Mouse (Mus musculus) hindbrain, embryonic 14.5 days (tissue): ENCODE data around the gene Ppard. TPM values are rescaled to one million over a fixed set of nuclear protein-coding genes. Genes with fewer than 3 reads are reported as not detected.

Source experiments
- ATAC-seq: fragments of 200-750 bp; cut with Nextera tagmentation; 2 replicates; pipeline ENCODE4 v1.8.0; 2017; ENCODE audit warnings: moderate number of reproducible peaks, mild to moderate bottlenecking, moderate TSS enrichment, moderate library complexity; ENCODE audit not compliant: low FRiP score
- DNase-seq: peaks from one replicate; pipeline ENCODE4 v3.0.0-alpha.2; 2015; ENCODE audit warnings: low spot score
- H3K27ac ChIP-seq: fragments of 300-500 bp; sonication (generic); 2 replicates; pipeline ENCODE4 v1.5.1; 2014; ENCODE audit warnings: mild to moderate bottlenecking, moderate library complexity
- H3K27me3 ChIP-seq: fragments of 300-500 bp; sonication (generic); 2 replicates; pipeline ENCODE4 v1.6.1; 2014; ENCODE audit warnings: mild to moderate bottlenecking, low read length, mixed read lengths; ENCODE audit not compliant: control insufficient read depth, insufficient read depth
- H3K36me3 ChIP-seq: fragments of 300-500 bp; sonication (generic); replicated peaks from 2 replicates; pipeline ENCODE4 v1.6.1; 2014; ENCODE audit not compliant: control insufficient read depth, insufficient read depth
- H3K4me1 ChIP-seq: fragments of 300-500 bp; sonication (generic); replicated peaks from 2 replicates; pipeline ENCODE4 v1.6.1; 2014; ENCODE audit warnings: antibody characterized with exemption, low read length, mixed read lengths; ENCODE audit not compliant: control insufficient read depth, insufficient read depth
- H3K4me2 ChIP-seq: fragments of 300-500 bp; sonication (generic); replicated peaks from 2 replicates; pipeline ENCODE4 v1.6.1; 2014; ENCODE audit warnings: mild to moderate bottlenecking, moderate library complexity
- H3K4me3 ChIP-seq: fragments of 300-500 bp; sonication (generic); replicated peaks from 2 replicates; pipeline ENCODE4 v1.5.1; 2014; ENCODE audit warnings: mild to moderate bottlenecking, low read length
- H3K9ac ChIP-seq: fragments of 300-500 bp; sonication (generic); 2 replicates; pipeline ENCODE4 v1.6.1; 2014
- H3K9me3 ChIP-seq: fragments of 300-500 bp; sonication (generic); 2 replicates; pipeline ENCODE4 v1.6.1; 2016; ENCODE audit warnings: low read length; ENCODE audit not compliant: control insufficient read depth
- WGBS: fragments of 180-500 bp; shearing (Covaris S2); extraction: QIAGEN DNeasy Blood & Tissue Kit; methylation state at CpG from one replicate; pipeline ENCODE4 v1.1.7; 2014; 5-methylcytosine and 5-hydroxymethylcytosine counted together
- polyA plus RNA-seq: library from polyadenylated mRNA; unstranded; fragments of >200 nt; fragmentation: Nextera tagmentation; extraction: Ambion mirVana; gene quantifications from 2 replicates; pipeline ENCODE4 v1.2.1, GENCODE M21; 2014

Gene Ppard
- polyA plus RNA-seq, 1 experiment from 2014 or later, result 1.6 TPM

DNA sequence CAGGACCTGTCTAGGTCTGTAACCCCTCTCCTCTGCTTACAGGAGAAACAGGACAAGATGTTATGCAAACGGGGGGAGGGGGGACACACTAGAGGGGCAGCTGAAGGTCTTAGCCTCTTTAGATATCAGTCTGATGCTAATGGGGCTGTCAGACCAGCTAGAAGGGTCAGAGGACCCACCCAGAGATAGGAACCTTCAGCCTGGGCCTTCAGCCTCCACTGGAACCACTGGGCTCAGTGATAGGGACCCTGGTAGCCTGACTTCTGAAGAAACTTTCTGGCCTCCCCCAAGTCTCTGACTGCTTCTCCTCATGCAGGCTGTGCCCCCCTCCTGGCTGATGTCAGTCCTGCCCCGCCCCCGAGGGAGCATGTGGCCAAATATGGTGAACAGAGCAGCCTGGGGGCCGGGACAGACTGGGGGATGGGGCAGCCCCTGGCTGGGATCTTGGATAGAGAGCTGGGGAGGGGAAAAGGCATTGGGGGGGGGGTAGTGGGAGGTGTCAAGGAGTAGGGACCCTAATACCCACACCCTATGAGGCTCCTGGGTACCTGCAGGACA, 111.6 kb downstream of the Ppard start:
- ATAC-seq, result no peak
- no peaks in the 10 kb centered on the region for H3K9me3 ChIP-seq
- H3K36me3 ChIP-seq, result no peaks in the 10 kb centered on the region
- H3K27ac ChIP-seq, result no peak overlapping the region
- WGBS, result 22% methylated on average over 4 of the region's 4 CpGs
- H3K9ac ChIP-seq, result no peak overlapping the region
- H3K4me2 ChIP-seq, result no peak overlapping the region
- 0 out of 2 replicates have a peak, but pooled peaks cover 5% of the 10 kb centered on the region for H3K27me3 ChIP-seq
- no peak for DNase-seq
- peaks cover 16% of the 10 kb centered on the region for H3K4me1 ChIP-seq
- no peak overlapping the region for H3K4me3 ChIP-seq

DNA sequence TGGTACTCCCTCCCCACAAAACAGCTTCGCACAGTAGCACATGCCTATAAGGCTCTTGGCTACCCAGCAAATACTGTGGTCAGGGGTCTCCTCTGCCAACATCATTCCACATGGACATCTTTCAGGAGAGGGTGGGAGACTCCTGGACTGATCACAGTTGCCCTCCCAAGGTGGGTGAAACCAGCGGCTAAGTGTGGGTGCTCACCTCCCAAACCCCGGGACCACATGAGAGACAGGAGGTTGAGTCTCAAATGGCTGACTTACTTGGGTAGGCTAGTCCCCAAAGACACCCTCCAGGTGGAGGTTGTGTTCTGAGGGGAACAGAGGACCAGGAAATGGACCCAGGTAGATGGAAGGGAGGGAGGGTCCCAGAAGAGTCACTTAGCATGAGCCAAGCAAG, 112.2 kb downstream of the Ppard start:
- Histone ChIP-seq H3K4me1 (peaks cover 16% of the 10 kb centered on the region), H3K27ac (no peak overlapping the region), H3K9me3 (no peaks in the 10 kb centered on the region), H3K4me2 (no peak overlapping the region), H3K4me3 (no peak overlapping the region), H3K36me3 (no peaks in the 10 kb centered on the region), H3K9ac (no peak overlapping the region), H3K27me3 (0 out of 2 replicates have a peak, but pooled peaks cover 5% of the 10 kb centered on the region)
- ATAC-seq (no peak), DNase-seq (no peak)
- WGBS, result 49% methylated on average over 3 of the region's 3 CpGs

DNA sequence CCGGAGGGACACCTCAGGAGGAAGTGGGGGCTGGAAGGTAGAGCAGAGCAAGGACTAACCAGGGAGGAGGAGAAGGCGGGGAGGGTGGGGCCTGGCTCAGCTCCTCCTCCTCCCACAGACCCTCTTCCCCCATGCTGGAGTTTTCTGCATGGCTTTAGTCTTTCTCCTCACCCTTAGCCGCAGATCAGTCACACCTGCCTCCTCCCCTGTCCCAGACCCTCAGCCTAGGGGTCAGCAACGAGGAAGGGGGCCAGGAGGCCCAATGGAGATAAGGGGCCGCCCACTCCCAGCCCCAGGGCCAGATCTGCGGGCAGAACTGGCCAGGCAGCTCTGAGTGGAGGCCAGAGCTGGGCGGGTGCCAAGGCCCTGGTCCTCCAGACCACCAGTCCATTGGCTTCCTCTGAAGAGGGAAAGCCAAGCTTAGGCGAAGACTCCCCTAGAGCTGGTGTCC, 112.8 kb downstream of the Ppard start:
- Histone ChIP-seq H3K27ac (no peak overlapping the region), H3K36me3 (no peaks in the 10 kb centered on the region), H3K9ac (no peak overlapping the region), H3K4me3 (no peak overlapping the region), H3K9me3 (no peaks in the 10 kb centered on the region), H3K4me2 (no peak overlapping the region), H3K27me3 (peaks cover 9% of the 10 kb centered on the region; the same call in 1 of the 2 replicates), H3K4me1 (peaks cover 16% of the 10 kb centered on the region)
- ATAC-seq (no peak), DNase-seq (no peak)
- 16% methylated on average over 8 of the region's 8 CpGs for WGBS

DNA sequence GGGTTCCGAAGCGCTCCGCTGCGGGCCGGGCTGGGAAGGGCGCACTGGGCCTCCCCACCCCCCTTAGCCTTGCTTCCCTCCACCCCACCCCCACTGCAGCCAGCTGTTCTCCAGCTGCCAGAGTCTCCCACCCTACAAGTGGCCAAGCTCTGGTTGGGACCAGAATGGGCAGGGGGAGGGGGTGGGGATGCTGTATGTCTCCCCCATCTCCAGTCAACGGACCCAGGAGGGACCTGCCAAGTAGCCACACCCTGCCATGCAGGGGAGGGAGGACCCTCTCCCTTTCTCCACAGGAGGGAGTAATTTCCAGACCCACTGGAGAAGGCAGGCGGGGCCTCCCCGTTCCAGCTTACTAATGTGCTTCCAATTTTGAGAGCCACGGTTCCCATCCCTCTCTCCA, 113.4 kb downstream of the Ppard start:
- H3K4me1 ChIP-seq, result peaks cover 17% of the 10 kb centered on the region
- no peak overlapping the region for H3K9ac ChIP-seq
- no peak overlapping the region for H3K4me3 ChIP-seq
- ATAC-seq, result no peak
- peaks cover 15% of the 10 kb centered on the region for H3K27me3 ChIP-seq
- H3K9me3 ChIP-seq, result no peaks in the 10 kb centered on the region
- no peak for DNase-seq
- H3K36me3 ChIP-seq, result no peaks in the 10 kb centered on the region
- no peak overlapping the region for H3K27ac ChIP-seq
- no peak overlapping the region for H3K4me2 ChIP-seq
- WGBS, result 9% methylated on average over 10 of the region's 10 CpGs

DNA sequence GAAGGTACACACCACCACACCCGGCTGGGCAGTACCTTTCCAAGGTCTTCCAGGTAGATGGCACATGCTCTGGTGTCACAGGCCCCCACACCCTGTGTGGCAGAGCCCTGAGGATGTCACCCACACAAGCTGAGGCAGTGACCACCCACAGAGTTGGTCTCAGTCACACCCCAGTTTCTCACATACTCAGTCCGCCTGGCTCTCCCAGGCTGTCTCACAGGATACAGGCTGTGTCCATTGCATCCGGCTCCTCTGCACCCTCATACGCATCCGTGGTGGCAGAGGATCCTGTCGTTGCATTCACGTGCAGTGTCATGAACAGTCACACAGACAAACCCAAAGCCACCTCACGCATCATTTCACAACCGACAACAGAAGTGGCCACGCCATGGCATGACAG, 114.8 kb downstream of the Ppard start:
- ATAC-seq, result no peak
- Histone ChIP-seq H3K27ac (no peak overlapping the region), H3K4me3 (no peak overlapping the region), H3K4me1 (peaks cover 15% of the 10 kb centered on the region), H3K9ac (no peak overlapping the region), H3K36me3 (no peaks in the 10 kb centered on the region), H3K9me3 (no peaks in the 10 kb centered on the region), H3K27me3 (peaks cover 29% of the 10 kb centered on the region), H3K4me2 (no peak overlapping the region)
- no peak for DNase-seq
- WGBS, result 84% methylated on average over 10 of the region's 10 CpGs

DNA sequence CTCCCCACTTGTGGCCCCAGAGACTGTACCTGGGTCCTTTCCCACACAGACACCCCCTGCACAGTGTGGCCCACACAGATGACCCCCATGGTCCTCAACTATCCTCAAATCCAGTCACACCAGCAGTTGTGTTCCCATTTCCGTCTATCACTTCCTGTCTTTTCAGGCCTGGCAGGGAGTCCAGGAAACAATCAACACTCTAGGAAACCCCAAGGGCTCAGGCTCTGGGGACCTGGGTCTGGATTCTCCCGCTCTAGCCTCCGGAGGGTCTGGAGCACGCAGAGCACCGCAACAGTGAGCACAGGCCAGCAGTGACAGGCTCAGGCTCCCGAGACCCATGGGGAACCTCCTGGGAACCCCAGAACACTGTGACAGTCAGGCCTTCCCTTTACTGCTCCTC, 115.7 kb downstream of the Ppard start:
- ATAC-seq (no peak), DNase-seq (no peak)
- Histone ChIP-seq H3K4me1 (peaks cover 15% of the 10 kb centered on the region), H3K4me3 (no peak overlapping the region), H3K9me3 (no peaks in the 10 kb centered on the region), H3K27ac (no peak overlapping the region), H3K4me2 (0 out of 2 replicates have a peak overlapping the region, but pooled peaks have one; percentile 91), H3K36me3 (no peaks in the 10 kb centered on the region), H3K27me3 (peaks cover 34% of the 10 kb centered on the region), H3K9ac (no peak overlapping the region)
- WGBS, result 68% methylated on average over 6 of the region's 6 CpGs

DNA sequence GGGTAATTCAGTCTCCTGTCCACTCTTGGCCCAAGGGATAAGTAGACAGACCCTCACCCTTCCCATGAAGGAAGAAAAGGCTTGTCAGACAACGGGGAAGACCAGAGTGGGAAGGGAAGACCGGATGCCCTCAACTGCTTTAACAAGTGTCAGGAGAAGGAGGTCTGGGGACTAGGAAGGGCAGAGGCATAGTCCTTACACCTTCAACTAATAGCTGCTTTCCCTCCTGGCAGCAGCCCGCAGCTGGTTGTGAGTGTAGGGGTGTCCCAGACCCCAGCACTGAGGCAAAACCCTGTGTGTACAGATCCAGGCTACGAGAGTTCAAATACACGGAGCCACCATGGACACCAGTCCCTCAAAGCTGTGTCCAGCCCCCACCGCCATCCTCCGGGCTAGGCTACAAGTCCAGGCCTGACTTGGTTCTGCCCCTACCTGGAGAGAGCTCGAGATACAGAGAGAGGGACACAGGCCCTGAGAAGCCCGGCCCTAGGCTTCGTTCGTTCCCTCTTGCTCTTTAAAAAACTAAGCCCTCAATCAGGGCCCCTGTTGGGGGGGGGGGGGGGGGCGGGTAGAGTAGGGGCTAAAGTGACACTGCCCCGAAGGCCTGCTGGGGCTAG, 116.9 kb downstream of the Ppard start:
- Histone ChIP-seq H3K4me1 (peaks cover 15% of the 10 kb centered on the region), H3K9me3 (no peaks in the 10 kb centered on the region), H3K4me2 (peak overlapping the region; percentile 91), H3K4me3 (peak overlapping the region; percentile 54), H3K27ac (no peak overlapping the region), H3K36me3 (no peaks in the 10 kb centered on the region), H3K27me3 (peaks cover 34% of the 10 kb centered on the region), H3K9ac (peak overlapping the region; percentile 54)
- WGBS, result 15% methylated on average over 12 of the region's 13 CpGs
- DNase-seq (no peak), ATAC-seq (no peak)

DNA sequence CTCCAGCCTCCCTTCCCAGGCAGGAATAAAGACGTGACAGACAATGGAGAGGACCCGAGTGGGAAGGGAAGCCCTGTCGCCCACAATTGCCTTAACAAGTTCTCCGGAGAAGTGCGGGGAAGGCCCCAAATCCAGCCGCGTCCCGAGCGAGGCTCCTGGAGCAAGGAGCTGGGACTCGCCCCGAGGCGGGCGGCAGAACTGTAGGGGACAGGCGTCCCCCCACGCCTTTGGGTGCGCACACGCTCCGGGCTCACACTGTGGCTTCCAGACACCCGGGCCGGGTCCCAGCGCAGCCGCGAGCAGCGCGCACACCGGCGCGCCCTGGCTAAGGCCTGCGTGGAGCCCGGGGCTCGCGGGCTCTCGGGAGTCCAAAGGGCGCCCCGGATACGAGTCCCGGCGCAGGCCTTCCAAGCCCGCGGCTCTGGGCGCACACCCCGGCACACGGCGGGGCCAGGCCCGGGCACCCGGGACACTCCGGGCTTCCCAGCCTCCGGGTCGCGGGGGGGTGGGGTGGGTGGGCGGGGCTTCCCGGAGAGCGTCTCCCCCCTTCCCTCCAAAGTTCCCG, 117.5 kb downstream of the Ppard start:
- H3K9ac ChIP-seq, result peak overlapping the region; percentile 54
- under 1% methylated on average over 44 of the region's 54 CpGs for WGBS
- peaks cover 15% of the 10 kb centered on the region for H3K4me1 ChIP-seq
- peak; percentile 18; the same call in 1 of the 2 replicates for ATAC-seq
- H3K36me3 ChIP-seq, result no peaks in the 10 kb centered on the region
- H3K4me3 ChIP-seq, result peak overlapping the region; percentile 54
- H3K4me2 ChIP-seq, result peak overlapping the region; percentile 91
- peaks cover 34% of the 10 kb centered on the region for H3K27me3 ChIP-seq
- H3K9me3 ChIP-seq, result no peaks in the 10 kb centered on the region
- DNase-seq, result no peak
- 0 out of 2 replicates have a peak overlapping the region, but pooled peaks have one; percentile 43 for H3K27ac ChIP-seq

DNA sequence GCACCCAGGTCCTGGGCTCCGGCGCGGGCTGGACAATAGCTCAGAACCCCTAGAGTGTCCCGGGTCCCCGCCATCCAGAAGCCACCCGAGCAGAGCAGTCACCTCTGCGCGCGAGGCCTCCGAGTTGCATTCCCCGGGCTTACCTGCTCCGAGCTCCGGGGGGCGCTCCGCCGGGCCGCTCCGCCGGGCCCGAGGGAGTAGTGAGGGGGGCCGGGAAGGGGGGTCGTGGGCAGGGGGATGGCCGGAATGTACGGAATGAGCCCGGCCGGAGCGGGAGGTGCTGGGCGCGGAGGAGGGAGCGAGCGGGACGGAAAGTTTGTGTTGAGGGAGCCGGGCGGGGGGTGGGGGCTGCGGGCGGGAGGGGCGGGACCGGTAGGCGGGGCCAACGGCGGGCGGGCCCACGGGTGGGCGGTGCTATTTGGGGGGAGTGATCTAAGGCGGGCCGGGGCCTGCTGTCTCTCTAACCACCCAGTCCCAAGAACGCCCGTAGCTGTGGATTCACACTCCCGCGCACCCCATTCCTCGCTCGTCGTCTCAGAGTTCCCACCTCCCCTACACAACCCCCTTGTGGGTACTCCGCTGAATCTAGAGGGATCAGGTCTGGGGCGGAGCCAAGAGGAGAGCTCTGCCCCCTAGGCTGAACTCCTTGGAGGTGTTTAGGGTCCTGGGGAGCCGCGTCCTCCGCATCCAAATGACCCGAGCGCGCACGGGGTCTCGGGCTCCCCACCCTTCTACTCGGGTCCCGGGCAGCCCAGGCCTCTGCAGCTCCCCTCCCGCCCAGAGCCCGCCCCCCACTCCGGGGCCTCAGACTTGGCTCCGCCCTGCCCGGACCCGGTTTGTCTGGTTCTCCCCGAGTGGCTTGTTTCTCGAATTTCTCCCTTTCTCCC, 118.2 kb downstream of the Ppard start, which contains the start of gene Tead3:
Gene Tead3 (minus strand): TSS at position 352 of the 887 bp plus-strand sequence.
- peak; percentile 64 for ATAC-seq
- Histone ChIP-seq H3K4me2 (peak within 1 kb of the TSS; percentile 91), H3K9me3 (no peaks in the 10 kb centered on the region), H3K27ac (0 out of 2 replicates have a peak within 1 kb of the TSS, but pooled peaks have one; percentile 43), H3K9ac (peak within 1 kb of the TSS; percentile 54), H3K4me3 (peak within 1 kb of the TSS; percentile 54), H3K27me3 (peaks cover 29% of the 10 kb centered on the region), H3K36me3 (no peaks in the 10 kb centered on the region), H3K4me1 (peaks cover 10% of the 10 kb centered on the region)
- WGBS, result under 1% methylated on average over 57 of the region's 73 CpGs
- peak; percentile 57 for DNase-seq
